ENCODE assay signal across 8 mouse cellular contexts in the genomic region with DNA sequence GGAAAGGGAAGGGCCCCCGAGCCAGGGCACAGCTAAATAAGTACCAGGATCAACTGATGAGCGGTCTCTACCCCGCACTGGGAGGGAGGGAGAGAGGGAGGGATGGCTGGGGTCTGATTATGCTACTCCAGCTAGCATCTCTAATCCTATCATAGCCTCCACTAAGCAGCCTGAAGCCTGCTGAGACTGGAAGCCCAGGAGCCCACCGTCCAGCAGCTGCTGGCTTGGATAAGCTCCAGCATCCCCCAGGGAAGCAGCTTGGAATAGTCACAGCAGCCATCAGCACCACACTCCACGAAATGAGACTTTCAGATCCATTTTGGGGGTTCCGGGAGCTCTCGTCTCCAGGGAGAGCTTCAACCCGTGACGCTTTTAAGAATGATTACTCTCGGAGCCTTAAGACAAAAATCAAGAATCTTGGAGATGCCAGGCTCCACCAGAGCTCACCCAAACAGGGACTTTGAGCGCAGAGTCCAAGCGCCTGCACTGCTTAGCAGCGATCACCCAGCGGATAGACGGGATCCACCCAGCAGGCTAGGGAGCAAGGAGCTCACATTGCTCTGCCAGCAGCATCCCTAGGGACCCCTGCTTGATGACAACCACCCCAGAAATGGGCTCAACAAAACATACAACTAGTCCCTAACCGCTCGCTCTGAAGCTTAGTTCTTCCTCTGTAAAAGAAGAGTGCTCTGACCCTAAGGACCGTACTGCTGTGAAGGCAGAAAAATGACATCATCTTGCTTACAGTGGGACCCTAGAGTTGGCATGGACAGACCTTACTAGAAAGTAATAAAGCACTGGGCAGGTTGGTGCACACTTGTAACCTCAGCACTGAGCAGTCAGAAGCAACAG.
DNase-seq lines count a peak whose midpoint lies in the region; ATAC-seq and TF ChIP-seq lines count a peak whose summit lies in the region.

No protein-coding gene starts in this region.

- no peak overlapping the region for H3K4me3 ChIP-seq in kidney, postnatal 0 days (replicated peaks; ENCODE audit: low read depth, low read length)
- H3K4me3 ChIP-seq in forebrain, embryonic 14.5 days (ENCODE audit: low read depth, low read length) = 0 out of 2 replicates have a peak overlapping the region, but pooled peaks have one; percentile 0
- H3K4me3 ChIP-seq in stomach, embryonic 16.5 days (replicated peaks; ENCODE audit: low read length) = no peak overlapping the region

- ATAC-seq in kidney, postnatal 0 days (replicated peaks; ENCODE audit: low FRiP score, low read depth) = peak; percentile 49; the same call in 1 of the 2 replicates
- peak; percentile 83 for ATAC-seq in forebrain, embryonic 14.5 days
- ATAC-seq in stomach, embryonic 16.5 days (ENCODE audit: insufficient read depth, low FRiP score) = peak; percentile 51

- intact Hi-C loops in heart, postnatal 14 days (cut with DNase I) = no loop called here

- H3K27ac ChIP-seq in kidney, postnatal 0 days = peak overlapping the region; percentile 65
- H3K27ac ChIP-seq in forebrain, embryonic 14.5 days (ENCODE audit: low read depth, low read length) = peak overlapping the region; percentile 76
- peak overlapping the region; percentile 85 for H3K27ac ChIP-seq in stomach, embryonic 16.5 days (ENCODE audit: low read length)

- peaks cover 9% of the 10 kb centered on the region; the same call in 1 of the 2 replicates for H3K4me1 ChIP-seq in kidney, postnatal 0 days (replicated peaks; ENCODE audit: insufficient read depth, low read length)
- H3K4me1 ChIP-seq in forebrain, embryonic 14.5 days (ENCODE audit: control insufficient read depth, insufficient read depth, low read length) = peaks cover 41% of the 10 kb centered on the region
- peaks cover 15% of the 10 kb centered on the region; the same call in 1 of the 2 replicates for H3K4me1 ChIP-seq in stomach, embryonic 16.5 days (ENCODE audit: control insufficient read depth, insufficient read depth, low read length)

- H3K27me3 ChIP-seq in kidney, postnatal 0 days (ENCODE audit: insufficient read depth, low read length) = no peaks in the 10 kb centered on the region
- no peaks in the 10 kb centered on the region for H3K27me3 ChIP-seq in forebrain, embryonic 14.5 days (replicated peaks; ENCODE audit: control insufficient read depth, insufficient read depth, low read length)
- H3K27me3 ChIP-seq in stomach, embryonic 16.5 days (ENCODE audit: control insufficient read depth, insufficient read depth, low read length) = no peaks in the 10 kb centered on the region

- DNase-seq in kidney, postnatal 0 days (ENCODE audit: low spot score) = peak; percentile 69
- DNase-seq in kidney, adult 11 months = no peak
- DNase-seq in forebrain, embryonic 14.5 days (ENCODE audit: low spot score) = peak; percentile 88
- DNase-seq in heart, postnatal 14 days = peak; percentile 59 to 73
- peak; percentile 43 for DNase-seq in lung, postnatal 10 days
- no peak for DNase-seq in thymus, postnatal 36 days
- DNase-seq in layer of hippocampus, adult 8-10 months (ENCODE audit: low spot score in 2 of 2) = no peak

- TF ChIP-seq CTCF in kidney, postnatal 0 days (IDR thresholded peaks at IDR 0.05; ENCODE audit: low read depth) = no peak

- H3K9me3 ChIP-seq in kidney, postnatal 0 days (replicated peaks; ENCODE audit: low read length) = no peaks in the 10 kb centered on the region
- H3K9me3 ChIP-seq in forebrain, embryonic 14.5 days (replicated peaks; ENCODE audit: control insufficient read depth, low read length) = no peaks in the 10 kb centered on the region
- no peaks in the 10 kb centered on the region for H3K9me3 ChIP-seq in stomach, embryonic 16.5 days (replicated peaks; ENCODE audit: control insufficient read depth, low read length)

- 62% methylated on average over 18 of the region's 18 CpGs for WGBS in kidney, postnatal 0 days
- WGBS in forebrain, embryonic 14.5 days = 10% methylated on average over 18 of the region's 18 CpGs
- WGBS in stomach, embryonic 16.5 days = 52% methylated on average over 18 of the region's 18 CpGs

- H3K36me3 ChIP-seq in kidney, postnatal 0 days (ENCODE audit: insufficient read depth, low read length) = no peaks in the 10 kb centered on the region
- no peaks in the 10 kb centered on the region for H3K36me3 ChIP-seq in forebrain, embryonic 14.5 days (ENCODE audit: control insufficient read depth, insufficient read depth, low read length)
- no peaks in the 10 kb centered on the region for H3K36me3 ChIP-seq in stomach, embryonic 16.5 days (ENCODE audit: control insufficient read depth, insufficient read depth, low read length)

- no peak overlapping the region; the same call in 1 of the 2 replicates for H3K9ac ChIP-seq in kidney, postnatal 0 days (ENCODE audit: low read depth, low read length)
- H3K9ac ChIP-seq in forebrain, embryonic 14.5 days (ENCODE audit: low read length) = peak overlapping the region; percentile 17; the same call in 1 of the 2 replicates
- H3K9ac ChIP-seq in stomach, embryonic 16.5 days (ENCODE audit: low read length) = 0 out of 2 replicates have a peak overlapping the region, but pooled peaks have one; percentile 28

- H3K4me2 ChIP-seq in kidney, postnatal 0 days (ENCODE audit: low read length) = peak overlapping the region; percentile 37
- H3K4me2 ChIP-seq in forebrain, embryonic 14.5 days (ENCODE audit: low read length) = peak overlapping the region; percentile 35
- H3K4me2 ChIP-seq in stomach, embryonic 16.5 days (ENCODE audit: low read depth, low read length) = peak overlapping the region; percentile 40

Comparison
In these comparisons a context has a peak if more than half of its experiments do, and no peak if none do; other contexts are left out.
1. DNase-seq: peak in kidney, postnatal 0 days (single experiment), forebrain, embryonic 14.5 days (single experiment), heart, postnatal 14 days (2 of 2) and lung, postnatal 10 days (single experiment); none in kidney, adult 11 months (single experiment), thymus, postnatal 36 days (0 of 2) and layer of hippocampus, adult 8-10 months (0 of 2).
2. Peak in every context shown above with its lines, with median percentiles within 50 percentile points of each other: ATAC-seq, H3K27ac ChIP-seq and H3K4me2 ChIP-seq.